Mouse (Mus musculus) testis, postnatal 14 days (tissue): ENCODE measurements around the gene Rpsa.

Experiments
- DNase-seq: peaks from one replicate; pipeline ENCODE4 v3.0.0; 2021; ENCODE audit warnings: low spot score

Gene Rpsa

DNA sequence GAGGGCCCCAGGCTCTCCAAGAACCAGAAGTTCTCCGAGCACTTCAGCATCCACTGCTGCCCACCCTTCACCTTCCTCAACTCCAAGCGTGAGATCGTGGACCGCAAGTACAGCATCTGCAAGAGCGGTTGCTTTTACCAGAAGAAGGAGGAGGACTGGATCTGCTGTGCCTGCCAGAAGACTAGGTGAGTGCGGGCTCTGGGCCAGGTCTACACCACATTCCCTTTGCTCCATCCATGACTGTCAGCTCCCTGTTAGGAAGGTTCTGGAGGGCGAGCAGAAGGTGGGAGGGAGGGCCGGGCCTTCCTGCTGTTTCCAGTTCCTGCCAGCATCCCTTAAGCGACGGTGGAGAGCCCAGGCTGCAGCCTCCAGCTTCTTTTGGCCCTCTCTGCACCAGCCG lies 40.3 kb downstream of the Rpsa start:
- no peak for DNase-seq

DNA sequence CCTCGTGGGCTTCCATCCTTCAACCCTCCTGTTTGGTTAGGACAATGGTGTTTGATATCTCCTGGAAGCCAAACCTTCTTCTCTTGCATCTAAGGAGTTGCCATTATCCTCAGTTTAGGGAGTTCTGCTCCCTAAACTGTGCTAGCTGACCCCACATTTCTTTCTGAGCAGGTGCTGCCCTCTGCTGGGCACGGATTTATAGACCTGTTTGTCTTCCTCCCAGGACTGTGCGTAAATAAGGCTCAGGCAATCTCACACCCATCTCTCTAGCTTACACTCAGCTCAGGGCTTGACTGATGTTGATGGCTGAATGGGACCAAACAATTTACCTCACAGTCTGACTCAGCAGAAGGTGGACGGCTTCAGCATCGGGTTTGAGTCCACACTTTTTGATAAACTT lies 43.8 kb downstream of the Rpsa start:
- no peak for DNase-seq

DNA sequence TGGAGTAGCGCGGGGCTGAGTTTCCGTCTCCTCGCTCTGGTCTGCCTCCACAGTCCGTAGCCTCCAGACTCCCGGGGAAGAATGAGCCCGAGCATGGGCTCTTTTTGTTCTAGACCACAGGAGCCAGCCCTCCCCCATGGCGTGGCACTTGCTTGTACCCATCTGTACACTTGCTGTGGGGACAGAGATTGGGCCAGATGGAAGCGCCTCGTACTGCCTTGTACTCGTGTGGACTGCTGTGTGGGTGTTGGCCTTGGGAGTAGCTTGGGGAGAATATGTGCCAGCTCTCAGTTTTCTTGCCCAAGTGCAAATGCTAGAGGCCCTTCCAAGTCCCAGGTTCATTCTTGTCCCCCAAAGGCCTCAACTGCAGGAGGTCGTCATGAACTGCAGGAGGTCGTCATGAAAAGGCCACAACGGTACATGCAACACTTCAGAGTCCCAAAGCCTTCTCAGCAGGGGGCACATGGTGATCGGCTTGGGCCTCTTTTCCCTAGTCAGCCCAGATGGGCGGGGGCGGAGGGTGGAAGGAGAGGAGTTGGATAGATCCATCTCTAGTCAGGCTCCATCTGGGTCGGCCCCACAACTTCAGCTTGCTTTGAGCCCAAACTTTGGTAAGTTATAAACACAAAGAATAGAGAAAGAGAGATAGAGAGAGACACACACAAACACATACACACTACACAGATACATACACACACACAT lies 47.1 kb downstream of the Rpsa start:
- DNase-seq: no peak

GRCm38 (mm10) chr9:120178813-120179212 lies 51.3 kb downstream of the Rpsa start:
- DNase-seq: no peak
